17 mouse cellular contexts compared by ENCODE assay signal in genomic region chrX:105794806-105795403, GRCm38 (mm10). TPM values are rescaled to one million over a fixed set of nuclear protein-coding genes. Genes with fewer than 3 reads are reported as not detected.
A peak's percentile ranks its signal among the peaks of the same experiment; 100 is the strongest.
DNase-seq lines count a peak whose midpoint lies in the region; ATAC-seq and TF ChIP-seq lines count a peak whose summit lies in the region.
"Had no signal": no experiment of that assay in that cellular context is flagged by ENCODE, and none has a peak within 500 bp of the region (broad histone marks: within the 10 kb centered on the region; RNA-seq: fewer than 3 reads in every experiment).

No protein-coding gene starts in this region.

- TF ChIP-seq POLR2A in brain, embryonic 14.5 days (IDR thresholded peaks at IDR 0.05; ENCODE audit: borderline replicate concordance, extremely low read depth, insufficient read depth, insufficient read length, poor library complexity, severe bottlenecking) = no peak

- WGBS in midbrain, embryonic 14.5 days = 63% methylated on average over 8 of the region's 8 CpGs

- intact Hi-C loops in left cerebral cortex, postnatal 14 days (cut with DNase I) = no loop called here

- H3K27ac ChIP-seq in midbrain, embryonic 14.5 days (replicated peaks; ENCODE audit: low read depth, low read length) = no peak overlapping the region
- H3K27ac ChIP-seq: heart, embryonic 13.5 days; hindbrain, embryonic 15.5 days; macrophage had no signal

- H3K4me1 ChIP-seq in midbrain, embryonic 14.5 days (ENCODE audit: control insufficient read depth, insufficient read depth, low read length) = no peaks in the 10 kb centered on the region
- H3K4me1 ChIP-seq: heart, embryonic 13.5 days; hindbrain, embryonic 15.5 days had no signal

- no peaks in the 10 kb centered on the region for H3K9me3 ChIP-seq in midbrain, embryonic 14.5 days (ENCODE audit: control insufficient read depth, low read length)
- H3K9me3 ChIP-seq: heart, embryonic 13.5 days; hindbrain, embryonic 15.5 days had no signal

- no peak overlapping the region for H3K4me3 ChIP-seq in midbrain, embryonic 14.5 days (replicated peaks; ENCODE audit: low read depth, low read length)
- H3K4me3 ChIP-seq: heart, embryonic 13.5 days; hindbrain, embryonic 15.5 days; myocyte had no signal

- no peaks in the 10 kb centered on the region for H3K36me3 ChIP-seq in midbrain, embryonic 14.5 days (ENCODE audit: control insufficient read depth, insufficient read depth, low read length)
- H3K36me3 ChIP-seq: hindbrain, embryonic 15.5 days had no signal

- ATAC-seq in midbrain, embryonic 14.5 days (ENCODE audit: low FRiP score, low TSS enrichment) = no peak

- no peak for TF ChIP-seq CTCF in brain, embryonic 14.5 days (IDR thresholded peaks at IDR 0.05; ENCODE audit: borderline replicate concordance, extremely low read depth, insufficient read depth, insufficient read length)

- H3K4me2 ChIP-seq in midbrain, embryonic 14.5 days (ENCODE audit: low read length) = no peak overlapping the region
- H3K4me2 ChIP-seq: heart, embryonic 13.5 days; hindbrain, embryonic 15.5 days had no signal

- H3K9ac ChIP-seq in midbrain, embryonic 14.5 days (replicated peaks; ENCODE audit: low read length) = no peak overlapping the region
- H3K9ac ChIP-seq: heart, embryonic 13.5 days; hindbrain, embryonic 15.5 days had no signal

- H3K27me3 ChIP-seq in midbrain, embryonic 14.5 days (ENCODE audit: control insufficient read depth, insufficient read depth, low read length) = no peaks in the 10 kb centered on the region
- H3K27me3 ChIP-seq: hindbrain, embryonic 15.5 days had no signal

- DNase-seq in adrenal gland, postnatal 10 days = peak; percentile 9
- no peak for DNase-seq in adrenal gland, adult 2 months
- peak; percentile 3 to 15 for DNase-seq in lung, adult 18-20 months
- DNase-seq in lung, postnatal 4 days = no peak
- DNase-seq in brain, embryonic 14.5 days (ENCODE audit: low read depth) = peak; percentile 52
- DNase-seq in midbrain, embryonic 14.5 days = peak; percentile 21
- no peak for DNase-seq in layer of hippocampus, postnatal 25 days (ENCODE audit: extremely low spot score in 1 of 2, low spot score in 1 of 2)
- DNase-seq in left cerebral cortex, postnatal 14 days (ENCODE audit: low spot score in 2 of 2) = no peak
- DNase-seq: cerebellum, adult 11 months; gastrocnemius, postnatal 36 days; kidney, postnatal 14 days; thymus, adult 18-20 months had no signal

RNA-seq across cellular contexts. Expression of gene Fgf16, which starts 30.8 kb away (rescaled TPM):
- 1 to 10 TPM in 1 of 2 experiments, under 1 TPM in 1; 0.90 to 1.9 TPM for total RNA-seq in adrenal gland, postnatal 10 days (2021)
- total RNA-seq in adrenal gland, adult 2 months (2021) = under 1 TPM; 0.46 to 0.86 TPM
- 0.28 and 0.31 TPM in 2 replicates for polyA plus RNA-seq in adrenal gland, adult 2 months (2012; rRNA removed)
- 0.05 TPM in 1 of 2 replicates, not detected in the other for polyA plus RNA-seq in brain, embryonic 14.5 days (2012; rRNA removed)
- polyA plus RNA-seq in midbrain, embryonic 14.5 days (2014; fragmentation: Nextera tagmentation; extraction: Ambion mirVana) = not detected in 2 replicates
- total RNA-seq in layer of hippocampus, postnatal 25 days (2021) = 1 to 10 TPM; 1.5 to 2.3 TPM
- total RNA-seq in left cerebral cortex, postnatal 14 days (2021) = under 1 TPM; 0.66 to 0.90 TPM
- total RNA-seq: common myeloid progenitor, adult 5-6 weeks had no signal
- polyA plus RNA-seq: hindbrain, embryonic 15.5 days; macrophage; myocyte had no signal

Comparison
In these comparisons a context has a peak if more than half of its experiments do, and no peak if none do; other contexts are left out.
1. DNase-seq: peak in adrenal gland, postnatal 10 days (single experiment), lung, adult 18-20 months (2 of 2), brain, embryonic 14.5 days (single experiment) and midbrain, embryonic 14.5 days (single experiment); none in adrenal gland, adult 2 months (single experiment), lung, postnatal 4 days (0 of 2), layer of hippocampus, postnatal 25 days (0 of 2) and left cerebral cortex, postnatal 14 days (0 of 2).